10 mouse cellular contexts compared by ENCODE assay signal in the genomic region with DNA sequence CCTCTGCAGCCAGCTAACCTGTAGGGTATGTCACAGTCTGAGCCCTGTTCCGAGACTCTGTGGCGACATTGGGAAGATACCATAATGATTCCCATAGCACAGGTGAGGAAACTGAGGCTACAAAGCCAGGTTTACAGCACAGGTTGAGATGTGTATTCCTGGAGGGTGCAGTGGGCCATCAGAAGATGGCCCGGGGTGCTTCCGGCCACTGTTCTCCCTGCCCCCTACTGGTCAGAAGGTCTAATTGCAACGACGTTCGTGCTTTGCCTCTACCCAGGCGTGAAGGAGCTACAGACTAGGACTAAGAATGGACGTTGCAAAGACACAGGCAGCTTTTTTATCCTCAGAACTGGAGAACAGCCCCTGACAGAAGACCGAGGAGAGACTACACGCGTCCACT. TPM values are rescaled to one million over a fixed set of nuclear protein-coding genes. Genes with fewer than 3 reads are reported as not detected.
DNase-seq lines count a peak whose midpoint lies in the region; ATAC-seq and TF ChIP-seq lines count a peak whose summit lies in the region.
"Had no signal": no experiment of that assay in that cellular context is flagged by ENCODE, and none has a peak within 500 bp of the region (broad histone marks: within the 10 kb centered on the region; RNA-seq: fewer than 3 reads in every experiment).

No protein-coding gene starts in this region.

- H3K27me3 ChIP-seq in kidney, adult 2 months (replicated peaks; ENCODE audit: control insufficient read depth, insufficient read depth, low read length), result no peaks in the 10 kb centered on the region
- H3K27me3 ChIP-seq in kidney, embryonic 15.5 days, result peaks cover 18% of the 10 kb centered on the region
- no peaks in the 10 kb centered on the region for H3K27me3 ChIP-seq in MEL (ENCODE audit: control insufficient read depth in 1 of 2, insufficient read depth in 2 of 2, low read length in 2 of 2)
- H3K27me3 ChIP-seq in limb, embryonic 10.5 days (ENCODE audit: low read depth, poor library complexity, severe bottlenecking), result peaks cover 22% of the 10 kb centered on the region; the same call in 1 of the 2 replicates

- peak; percentile 41 for TF ChIP-seq CTCF in kidney, adult 2 months (conservative IDR thresholded peaks at IDR 0.05; ENCODE audit: insufficient read depth, insufficient read length, low read depth, low read length)
- peak; percentile 40 to 58 (median 56); a peak in 5 of 6 replicates for TF ChIP-seq CTCF in MEL (IDR thresholded peaks at IDR 0.05 in 2 of 3, conservative IDR thresholded peaks at IDR 0.05 in 1 of 3; ENCODE audit: control insufficient read depth in 1 of 3, insufficient read depth in 1 of 3, low read depth in 2 of 3, low read length in 3 of 3, poor library complexity in 1 of 3, severe bottlenecking in 1 of 3)

- TF ChIP-seq EP300 in MEL (IDR thresholded peaks at IDR 0.05; ENCODE audit: low read depth in 1 of 2, low read length in 2 of 2), result no peak

- ATAC-seq in kidney, embryonic 15.5 days (replicated peaks; ENCODE audit: low FRiP score), result no peak

- no peak overlapping the region for H3K9ac ChIP-seq in kidney, embryonic 15.5 days
- H3K9ac ChIP-seq in MEL (ENCODE audit: control insufficient read depth, low read depth, low read length, poor library complexity, severe bottlenecking), result no peak overlapping the region
- H3K9ac ChIP-seq: limb, embryonic 13.5 days had no signal

- WGBS in kidney, adult 2 months, result 37% methylated on average over 12 of the region's 12 CpGs
- WGBS in kidney, embryonic 15.5 days, result 34% methylated on average over 12 of the region's 12 CpGs
- 42% methylated on average over 12 of the region's 12 CpGs for WGBS in limb, embryonic 10.5 days

- no peak overlapping the region for H3K4me3 ChIP-seq in kidney, adult 2 months (ENCODE audit: insufficient read depth, low read depth, low read length)
- no peak overlapping the region for H3K4me3 ChIP-seq in kidney, embryonic 15.5 days (replicated peaks)
- no peak overlapping the region for H3K4me3 ChIP-seq in MEL (ENCODE audit: control insufficient read depth in 1 of 2, insufficient read depth in 1 of 2, low read depth in 2 of 2, low read length in 2 of 2)
- no peak overlapping the region for H3K4me3 ChIP-seq in limb, embryonic 10.5 days
- H3K4me3 ChIP-seq: forebrain, embryonic 10.5 days; limb, embryonic 13.5 days had no signal

- no peak overlapping the region for H3K27ac ChIP-seq in kidney, adult 2 months (ENCODE audit: insufficient read depth, low read depth, low read length)
- H3K27ac ChIP-seq in kidney, embryonic 15.5 days, result no peak overlapping the region
- H3K27ac ChIP-seq in MEL (ENCODE audit: control insufficient read depth, low read depth, low read length), result no peak overlapping the region
- no peak overlapping the region for H3K27ac ChIP-seq in limb, embryonic 10.5 days
- H3K27ac ChIP-seq: forebrain, embryonic 10.5 days; limb, embryonic 13.5 days had no signal

- TF ChIP-seq RAD21 in MEL (IDR thresholded peaks at IDR 0.05; ENCODE audit: low read depth, low read length), result no peak

- H3K36me3 ChIP-seq in kidney, adult 2 months (ENCODE audit: control insufficient read depth, insufficient read depth, low read length), result no peaks in the 10 kb centered on the region
- no peaks in the 10 kb centered on the region for H3K36me3 ChIP-seq in kidney, embryonic 15.5 days
- no peaks in the 10 kb centered on the region for H3K36me3 ChIP-seq in MEL (ENCODE audit: control insufficient read depth in 1 of 2, insufficient read depth in 2 of 2, low read length in 2 of 2)
- no peaks in the 10 kb centered on the region for H3K36me3 ChIP-seq in limb, embryonic 10.5 days
- H3K36me3 ChIP-seq: forebrain, embryonic 10.5 days; limb, embryonic 13.5 days had no signal

- no peak overlapping the region for H3K4me2 ChIP-seq in kidney, embryonic 15.5 days
- H3K4me2 ChIP-seq: limb, embryonic 13.5 days had no signal

- DNase-seq in kidney, adult 2 months, result no peak
- peak; percentile 12 to 27 for DNase-seq in B cell, adult 2 months
- peak; percentile 8 for DNase-seq in MEL (ENCODE audit: low read depth, low spot score)
- peak; percentile 34 for DNase-seq in limb, embryonic 10.5 days (ENCODE audit: low spot score)
- no peak for DNase-seq in c-Kit-positive CD71-positive TER-119-positive erythroid progenitor cells, embryonic 14.5 days (ENCODE audit: low spot score)
- no peak for DNase-seq in left cerebral cortex, adult 9 months (ENCODE audit: low spot score in 2 of 2)
- no peak for DNase-seq in kidney, postnatal 4 days

- H3K79me2 ChIP-seq in MEL (ENCODE audit: control insufficient read depth, insufficient read depth, low read length, poor library complexity), result no peaks in the 10 kb centered on the region

- H3K9me3 ChIP-seq in kidney, embryonic 15.5 days (replicated peaks), result no peaks in the 10 kb centered on the region
- H3K9me3 ChIP-seq in MEL (replicated peaks; ENCODE audit: insufficient read depth, low read length), result no peaks in the 10 kb centered on the region
- no peaks in the 10 kb centered on the region for H3K9me3 ChIP-seq in limb, embryonic 10.5 days (replicated peaks)
- H3K9me3 ChIP-seq: forebrain, embryonic 10.5 days; limb, embryonic 13.5 days had no signal

- TF ChIP-seq POLR2A in kidney, adult 2 months (IDR thresholded peaks at IDR 0.05; ENCODE audit: low read depth, low read length), result no peak
- TF ChIP-seq POLR2A in MEL (IDR thresholded peaks at IDR 0.05; ENCODE audit: control insufficient read depth in 1 of 2, insufficient read depth in 1 of 2, low read depth in 1 of 2, low read length in 2 of 2, poor library complexity in 1 of 2), result no peak

- H3K4me1 ChIP-seq in kidney, adult 2 months (ENCODE audit: control insufficient read depth, insufficient read depth, low read length), result no peaks in the 10 kb centered on the region
- no peaks in the 10 kb centered on the region for H3K4me1 ChIP-seq in kidney, embryonic 15.5 days
- H3K4me1 ChIP-seq in MEL (ENCODE audit: control insufficient read depth in 1 of 2, insufficient read depth in 2 of 2, low read length in 2 of 2), result no peaks in the 10 kb centered on the region
- H3K4me1 ChIP-seq in limb, embryonic 10.5 days, result peaks cover 7% of the 10 kb centered on the region; the same call in 1 of the 2 replicates
- H3K4me1 ChIP-seq: limb, embryonic 13.5 days had no signal

TF ChIP-seq in MEL, 35 proteins besides CTCF, POLR2A, EP300 and RAD21:
- TF ChIP-seq GATA1 (IDR thresholded peaks at IDR 0.05; ENCODE audit: low read depth, low read length) (no peak), NRF1 (IDR thresholded peaks at IDR 0.05; ENCODE audit: insufficient read depth, low read depth, low read length, poor library complexity, severe bottlenecking) (no peak), SIN3A (IDR thresholded peaks at IDR 0.05; ENCODE audit: low read length) (no peak), MYC (IDR thresholded peaks at IDR 0.05; ENCODE audit: low read depth, low read length) (no peak), POLR2AphosphoS5 (IDR thresholded peaks at IDR 0.05; ENCODE audit: borderline replicate concordance, low read depth, low read length) (no peak)

RNA-seq across cellular contexts. Expression of gene Rph3a, which starts 10.3 kb away (rescaled TPM):
- polyA plus RNA-seq in kidney, adult 2 months (2012; rRNA removed), result 0.80 and 0.83 TPM in 2 replicates
- polyA plus RNA-seq in kidney, embryonic 15.5 days (2015; fragmentation: Nextera tagmentation; extraction: Ambion mirVana), result 0.14 and 0.18 TPM in 2 replicates
- total RNA-seq in MEL (2012; rRNA removed), result not detected in 2 replicates
- polyA plus RNA-seq in MEL (2012; ENCODE audit: insufficient read depth in 1 of 2, insufficient read length in 2 of 2, low read depth in 1 of 2, low replicate concordance in 2 of 2, missing spikeins in 1 of 2), result not detected
- polyA plus RNA-seq in limb, embryonic 10.5 days (2016; fragmentation: Nextera tagmentation; extraction: Ambion mirVana), result not detected in 2 replicates

Comparison
In these comparisons a context has a peak if more than half of its experiments do, and no peak if none do; other contexts are left out.
1. DNase-seq: peak in B cell, adult 2 months (2 of 2), MEL (single experiment) and limb, embryonic 10.5 days (single experiment); none in kidney, adult 2 months (single experiment), c-Kit-positive CD71-positive TER-119-positive erythroid progenitor cells, embryonic 14.5 days (single experiment), left cerebral cortex, adult 9 months (0 of 2) and kidney, postnatal 4 days (0 of 2).